Mouse (Mus musculus) small intestine, adult 2 months (tissue): ENCODE data around the gene Disp3.

Source experiments
- CTCF ChIP-seq: fragments of 200-500 bp; IDR thresholded peaks from 2 replicates; pipeline ENCODE4 v1.5.1; 2012; ENCODE audit warnings: low read depth, mild to moderate bottlenecking, control low read depth, inconsistent platforms, low read length, moderate library complexity, mixed read lengths; ENCODE audit not compliant: insufficient replicate concordance, insufficient read length; ENCODE audit errors: extremely low read depth
- POLR2A ChIP-seq: fragments of 200-500 bp; IDR thresholded peaks from 2 replicates; pipeline ENCODE4 v1.6.1; 2012; ENCODE audit warnings: low read depth, mild to moderate bottlenecking, control low read depth, inconsistent platforms, low read length, moderate library complexity

DNA sequence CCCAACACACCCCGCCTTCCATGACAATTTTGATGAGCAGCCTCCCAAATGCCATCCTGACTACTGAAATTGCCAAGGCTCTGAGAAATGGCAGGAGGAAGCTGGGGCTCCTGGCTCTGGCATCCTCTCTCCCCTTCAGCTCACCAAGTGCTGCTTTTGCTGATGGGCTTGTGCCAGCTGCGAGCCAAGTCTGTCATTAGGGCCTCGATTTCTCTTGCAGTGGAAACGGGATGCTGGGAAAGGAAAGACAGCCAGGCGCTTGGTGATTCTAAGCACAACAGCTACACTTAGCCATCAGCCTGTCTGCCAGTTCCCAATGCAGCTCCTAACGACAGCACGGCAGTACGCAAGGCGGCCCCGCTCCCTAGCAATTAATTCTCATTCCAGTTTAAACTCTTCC is 26.6 kb upstream of the Disp3 start:
- TF ChIP-seq POLR2A, result no peak
- no peak for TF ChIP-seq CTCF
